Mouse (Mus musculus): ENCODE data around the gene Ncapd3.
A peak's percentile ranks its signal among the peaks of the same experiment; 100 is the strongest.

The Ncapd3 gene

DNA sequence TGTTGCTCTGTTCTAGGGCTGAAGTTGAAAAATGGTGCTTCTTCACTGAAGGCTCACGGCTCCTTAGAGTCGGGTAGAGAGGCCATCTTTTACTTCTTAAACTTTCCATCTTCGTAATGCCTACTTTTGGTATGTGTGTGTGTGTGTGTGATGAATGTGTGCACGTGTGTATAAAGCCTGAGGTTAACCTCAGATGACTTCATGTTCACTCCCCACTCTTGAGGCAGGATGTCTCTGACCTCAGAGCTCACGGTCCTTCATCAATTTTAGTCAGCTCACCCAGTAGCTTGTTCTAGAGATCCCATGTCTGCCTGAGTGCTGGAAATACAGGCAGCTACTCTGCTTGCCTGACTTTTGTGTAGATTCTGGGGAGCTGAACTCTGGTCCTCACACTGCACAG, 13.9 kb downstream of the Ncapd3 start:
- DNase-seq (ENCODE audit: low read depth, low spot score) = no peak

DNA sequence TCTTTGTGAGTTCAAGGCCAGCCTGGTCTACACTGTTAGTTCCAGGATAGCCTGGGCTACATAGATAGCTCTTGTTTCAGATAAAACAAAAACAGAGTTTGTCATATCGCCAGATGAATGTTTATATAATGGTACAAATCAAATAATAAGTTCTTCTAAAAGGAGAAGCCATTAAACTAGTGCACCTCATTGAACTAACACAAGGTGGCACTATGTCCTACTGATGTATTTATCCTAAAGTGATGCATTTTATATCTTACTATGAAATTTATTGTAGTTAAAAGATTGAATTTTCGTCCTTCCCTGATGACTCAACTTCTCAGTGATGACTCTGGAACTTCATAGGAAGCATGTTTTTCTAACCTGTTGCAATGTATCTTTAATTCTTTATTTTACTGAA, 19.5 kb downstream of the Ncapd3 start:
- DNase-seq (ENCODE audit: low read depth, low spot score) = no peak

DNA sequence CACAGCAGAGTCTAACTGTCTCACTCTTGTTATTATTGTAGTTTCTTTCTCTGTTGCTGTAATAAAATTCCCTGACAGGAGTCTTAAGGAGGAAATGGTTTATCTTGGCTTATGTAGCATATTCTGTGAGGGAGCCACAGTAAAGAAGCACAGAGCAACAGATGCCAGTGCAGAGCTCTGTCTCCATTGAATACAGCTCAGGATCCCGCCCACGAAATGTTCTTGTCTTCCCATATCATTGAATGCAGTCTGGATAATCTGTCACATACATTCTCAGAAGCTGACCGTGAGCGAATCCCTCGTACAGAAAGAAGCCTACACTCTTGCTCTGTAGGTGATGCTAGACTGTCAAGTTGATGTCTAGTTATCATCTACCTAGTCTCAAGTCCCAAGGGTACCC, 28.4 kb downstream of the Ncapd3 start:
- DNase-seq (ENCODE audit: low read depth, low spot score) = peak; percentile 68

DNA sequence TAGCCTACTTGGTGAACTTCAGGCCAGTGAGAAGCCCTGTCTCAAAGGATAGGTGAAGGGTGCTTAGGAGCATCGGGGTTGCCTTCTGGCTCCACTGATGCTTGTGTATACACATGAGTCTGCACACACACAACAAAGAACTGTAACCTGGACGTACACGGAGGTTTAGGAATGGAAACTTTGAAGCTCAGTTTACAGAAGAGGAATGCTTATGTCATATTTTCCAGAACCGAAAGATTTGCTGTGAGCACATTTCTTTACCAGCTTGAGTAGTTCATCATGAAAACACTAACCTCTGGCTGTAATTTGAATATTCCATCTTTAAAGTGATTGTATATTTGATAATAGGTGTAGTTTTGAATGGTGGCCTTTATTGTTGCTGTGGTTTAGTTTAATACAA, 40.9 kb downstream of the Ncapd3 start:
- no peak for DNase-seq (ENCODE audit: low read depth, low spot score)

DNA sequence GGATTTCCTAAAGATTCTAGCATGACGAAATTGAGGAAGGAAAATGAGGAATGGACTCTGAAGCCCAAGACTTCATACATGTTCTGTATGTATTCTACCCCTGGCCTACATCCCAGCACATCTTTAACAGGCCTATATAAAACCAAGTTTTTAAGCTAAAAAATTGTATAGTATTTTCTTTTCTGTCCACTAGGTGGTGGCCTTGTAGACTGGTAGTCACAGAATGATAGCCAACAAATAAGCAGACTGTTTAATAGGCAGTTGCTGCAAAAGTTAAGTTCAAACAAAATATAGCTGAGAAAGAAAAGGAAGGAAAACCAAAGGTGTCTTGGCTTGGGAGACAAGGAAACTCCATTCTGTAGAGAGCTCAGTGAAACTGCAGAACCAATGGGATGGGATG, 44.7 kb downstream of the Ncapd3 start:
- DNase-seq (ENCODE audit: low read depth, low spot score) = no peak

DNA sequence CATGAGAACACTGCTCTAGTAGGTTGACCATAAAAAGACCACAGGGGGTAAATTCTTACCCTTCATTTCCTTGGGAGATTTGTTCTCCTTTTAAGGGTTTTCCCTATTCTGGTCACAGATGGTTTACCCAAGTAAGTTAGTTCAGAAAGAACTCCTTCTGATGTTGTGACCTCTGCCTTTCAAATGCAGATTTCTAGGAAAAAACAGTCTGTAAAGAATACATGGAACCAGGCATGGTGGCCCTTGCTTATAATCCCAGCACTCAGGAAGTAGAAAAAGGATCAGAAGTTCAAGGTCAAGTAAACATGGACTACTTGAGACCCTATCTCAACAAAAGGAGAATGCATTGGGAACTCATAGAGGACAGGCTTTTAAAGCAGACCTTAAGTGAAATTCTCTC, 45.8 kb downstream of the Ncapd3 start:
- no peak for DNase-seq (ENCODE audit: low read depth, low spot score)

DNA sequence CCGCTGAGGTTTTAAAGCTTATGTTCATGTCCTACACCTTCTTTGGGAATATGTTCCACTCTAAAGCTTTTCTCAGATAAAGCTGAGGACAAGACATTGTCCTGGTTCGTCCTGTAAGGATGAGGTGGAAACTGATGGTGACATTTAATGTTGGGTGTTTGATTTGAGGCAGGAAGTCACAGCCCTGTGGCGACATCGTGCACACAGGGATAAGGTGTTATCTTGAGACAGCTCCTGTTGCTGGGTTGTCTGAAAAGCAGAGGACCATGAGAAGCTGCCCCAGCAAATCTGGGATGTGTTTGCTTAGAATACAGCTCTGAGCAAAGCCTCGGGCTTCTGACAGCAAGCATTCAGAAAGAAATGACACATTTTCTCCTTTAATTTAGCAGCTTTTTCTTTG, 56.3 kb downstream of the Ncapd3 start:
- no peak for DNase-seq (ENCODE audit: low read depth, low spot score)

DNA sequence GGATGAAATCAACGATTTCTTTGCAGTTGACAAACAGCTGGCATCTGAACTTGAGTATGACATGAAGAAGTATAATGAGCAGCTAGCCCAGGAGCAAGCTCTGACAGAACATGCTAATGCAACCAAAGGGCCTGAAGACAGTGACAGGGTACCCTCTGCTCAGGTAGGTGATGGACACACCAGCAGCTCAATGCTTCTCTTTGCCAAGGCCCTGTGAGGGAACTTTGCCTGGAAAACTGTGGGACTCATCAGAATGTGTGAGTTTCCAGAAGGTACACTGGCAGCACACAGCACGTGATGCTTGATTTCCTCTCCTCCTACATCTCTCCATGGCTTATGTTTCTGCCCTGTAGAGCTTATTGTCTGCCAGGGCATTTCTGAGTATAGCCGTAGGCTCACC, 57.4 kb downstream of the Ncapd3 start:
- no peak for DNase-seq (ENCODE audit: low read depth, low spot score)

DNA sequence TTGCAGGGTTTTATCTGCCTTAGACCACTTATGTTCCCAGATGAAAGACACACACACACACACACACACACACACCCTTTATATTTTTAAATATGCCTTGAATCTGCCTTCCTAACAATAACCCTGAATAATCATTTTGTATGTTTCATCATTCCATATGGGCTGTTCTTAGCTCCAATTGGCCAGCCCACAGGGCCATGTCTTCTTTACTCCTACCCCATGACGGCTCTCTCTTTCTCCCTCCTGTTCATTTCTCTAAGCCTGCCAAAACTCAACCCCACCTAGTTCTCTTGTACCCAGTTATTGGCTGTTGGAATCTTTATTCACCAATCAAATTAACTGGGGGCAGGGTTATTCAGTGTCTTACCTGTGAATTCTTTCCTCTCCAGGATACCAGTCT, 60.2 kb downstream of the Ncapd3 start:
- DNase-seq (ENCODE audit: low read depth, low spot score) = peak; percentile 57

DNA sequence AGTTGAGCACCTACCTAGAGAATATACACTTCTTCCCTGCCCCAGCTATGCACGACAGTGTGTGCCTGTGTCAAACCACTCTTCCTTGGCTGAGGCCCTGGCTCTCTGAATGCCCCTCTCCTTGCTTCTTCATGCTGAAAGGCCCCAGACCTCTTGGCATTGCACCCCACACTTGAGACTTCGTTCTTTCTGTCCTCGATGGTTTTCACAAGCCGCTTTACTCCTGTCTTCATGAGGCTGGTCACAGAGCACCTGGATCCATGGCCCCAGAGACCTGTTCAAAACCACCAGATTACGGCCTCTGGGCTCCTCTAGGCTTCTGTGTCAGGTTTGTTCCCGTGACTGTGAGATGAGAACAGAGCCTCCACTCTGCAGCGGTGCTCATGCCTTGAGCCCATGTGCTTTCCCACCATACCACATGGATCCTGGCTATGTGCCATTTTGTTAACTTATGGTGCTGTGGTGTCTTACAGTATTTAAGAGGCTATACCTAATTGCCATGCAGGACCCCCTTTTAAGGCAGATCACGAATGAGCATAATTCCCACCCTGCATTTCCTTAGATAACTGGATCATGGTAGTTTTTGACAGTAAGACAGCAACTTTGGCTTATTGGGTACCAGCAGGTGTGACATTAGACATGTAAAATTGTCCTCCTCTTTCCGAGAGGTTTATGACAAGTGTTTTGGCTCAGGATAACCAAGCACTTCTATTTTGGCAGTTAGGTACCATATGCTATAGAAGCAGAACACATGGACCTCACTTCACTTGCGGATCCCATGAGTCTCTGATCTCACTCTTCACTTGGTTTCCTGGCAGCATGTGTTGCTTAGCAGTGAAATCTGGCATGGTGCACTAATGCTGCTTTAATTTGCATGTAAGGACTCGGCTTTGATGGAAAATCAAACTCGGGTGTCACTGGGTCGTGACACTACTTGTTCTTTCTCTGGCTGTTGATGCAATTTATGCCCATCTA, 61.1 kb downstream of the Ncapd3 start:
- DNase-seq (ENCODE audit: low read depth, low spot score) = peak; percentile 69

DNA sequence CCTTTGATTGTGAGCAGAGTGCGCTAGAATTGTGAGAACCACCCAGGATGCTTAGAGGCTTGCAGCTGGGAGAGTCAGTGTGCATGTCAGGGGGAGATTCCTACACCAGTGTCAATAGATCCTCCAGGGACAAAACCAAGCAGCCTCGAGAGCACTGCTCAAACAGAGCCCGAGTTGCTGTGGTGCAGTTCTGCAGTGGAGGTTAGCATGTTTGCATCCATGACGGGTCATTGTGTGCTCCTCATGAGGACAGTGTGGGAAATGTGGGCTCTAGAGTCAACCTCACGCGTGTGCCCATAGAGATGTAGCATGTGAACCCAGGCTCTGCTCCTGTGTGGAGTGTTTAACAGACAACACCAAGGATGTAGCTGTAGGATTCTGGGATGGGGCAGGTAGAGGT, 62.9 kb downstream of the Ncapd3 start:
- DNase-seq (ENCODE audit: low read depth, low spot score) = no peak

DNA sequence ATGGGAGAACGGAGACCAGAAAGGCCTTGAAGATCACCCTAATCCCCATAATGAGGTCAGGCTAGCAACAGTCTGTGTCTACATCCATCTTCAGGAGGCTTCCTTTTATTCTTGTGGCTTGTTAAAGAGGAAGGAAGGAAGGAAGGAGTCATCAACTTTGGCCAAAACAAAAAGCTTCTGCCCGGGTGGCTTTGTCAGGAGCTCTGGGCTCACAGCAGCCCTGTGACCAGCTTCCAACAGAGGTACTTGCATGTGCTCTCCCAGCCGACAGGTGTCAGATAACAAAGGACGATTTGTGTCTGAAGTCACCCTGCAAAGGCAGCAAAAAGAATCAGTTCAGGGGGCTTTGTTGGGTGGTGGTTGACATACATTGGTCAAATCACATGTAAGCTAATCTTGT, 68.1 kb downstream of the Ncapd3 start:
- DNase-seq (ENCODE audit: low read depth, low spot score) = no peak

DNA sequence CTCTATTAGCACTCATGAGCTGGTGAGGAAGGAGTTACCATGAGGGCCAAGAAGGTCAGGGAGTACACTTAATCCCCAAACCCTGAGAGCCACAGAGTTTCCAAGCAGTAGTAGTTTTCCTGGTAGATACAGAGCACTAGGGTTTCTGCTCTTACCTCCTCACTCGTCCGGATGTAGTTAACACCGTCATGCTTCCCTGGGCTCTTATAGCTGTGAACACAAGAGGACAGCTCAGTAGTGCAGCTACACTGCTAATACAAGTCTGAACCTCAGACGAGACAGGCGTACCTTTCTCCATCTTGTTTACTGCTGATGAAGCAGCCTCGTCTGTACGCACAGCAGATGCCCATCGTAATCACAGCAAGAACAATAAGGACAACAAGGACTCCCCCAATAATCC, 68.6 kb downstream of the Ncapd3 start:
- DNase-seq (ENCODE audit: low read depth, low spot score) = no peak

DNA sequence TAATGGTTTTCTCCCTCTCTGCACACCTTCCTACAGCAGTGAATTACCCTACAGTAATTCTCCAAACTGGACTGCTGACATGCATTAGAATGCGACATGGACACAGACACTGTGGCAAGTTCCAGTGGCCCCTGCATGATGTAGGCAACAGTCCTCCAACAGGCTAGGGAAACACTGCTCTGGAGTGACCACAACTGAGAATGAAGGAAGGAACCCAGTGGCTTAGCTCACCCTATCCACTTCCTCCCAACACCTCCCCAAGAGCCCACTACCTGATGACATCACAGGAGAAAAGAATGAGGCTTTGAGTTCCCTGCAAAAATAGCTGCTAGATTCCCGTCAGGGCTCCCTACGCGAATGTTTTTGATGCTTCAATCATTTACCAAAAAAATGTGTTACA, 69.5 kb downstream of the Ncapd3 start:
- no peak for DNase-seq (ENCODE audit: low read depth, low spot score)

DNA sequence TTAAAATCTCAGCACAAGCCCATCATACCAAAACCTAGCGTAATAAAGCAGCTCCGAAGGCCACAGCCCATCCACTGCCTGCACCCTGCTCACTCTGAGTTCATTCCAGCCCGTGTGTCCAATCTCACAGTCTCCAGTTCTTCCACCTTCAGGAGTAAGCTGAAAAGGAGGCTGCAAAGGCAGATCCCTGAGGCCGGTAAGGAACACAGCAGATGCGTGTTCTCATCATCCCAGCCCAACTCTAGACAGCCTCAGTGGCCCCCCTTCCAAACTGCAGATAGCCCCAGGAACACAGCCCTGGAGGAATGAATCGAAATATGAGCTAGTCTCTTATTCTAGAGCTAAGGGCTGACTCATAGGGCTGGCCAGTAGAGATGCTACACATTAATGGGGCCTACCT, 71.5 kb downstream of the Ncapd3 start:
- no peak for DNase-seq (ENCODE audit: low read depth, low spot score)

DNA sequence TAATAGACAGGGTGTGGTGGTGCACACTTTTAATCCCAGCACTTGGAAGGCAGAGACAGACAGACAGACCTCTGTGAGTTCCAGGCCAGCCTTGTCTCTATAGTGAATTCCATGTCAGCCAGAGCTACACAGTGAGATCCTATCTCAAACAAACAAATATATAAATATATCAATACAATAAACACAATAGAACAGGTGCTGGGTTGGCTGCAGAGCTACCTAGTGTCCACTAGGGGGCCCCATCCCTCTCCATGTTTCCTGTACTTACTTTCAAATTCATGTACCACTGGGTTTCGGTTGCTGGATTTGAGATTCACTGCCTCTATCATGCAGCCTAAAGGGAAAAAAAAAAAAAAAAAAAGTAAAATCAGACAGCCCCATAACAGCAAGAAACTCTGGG, 76.1 kb downstream of the Ncapd3 start:
- DNase-seq (ENCODE audit: low read depth, low spot score) = peak; percentile 50

DNA sequence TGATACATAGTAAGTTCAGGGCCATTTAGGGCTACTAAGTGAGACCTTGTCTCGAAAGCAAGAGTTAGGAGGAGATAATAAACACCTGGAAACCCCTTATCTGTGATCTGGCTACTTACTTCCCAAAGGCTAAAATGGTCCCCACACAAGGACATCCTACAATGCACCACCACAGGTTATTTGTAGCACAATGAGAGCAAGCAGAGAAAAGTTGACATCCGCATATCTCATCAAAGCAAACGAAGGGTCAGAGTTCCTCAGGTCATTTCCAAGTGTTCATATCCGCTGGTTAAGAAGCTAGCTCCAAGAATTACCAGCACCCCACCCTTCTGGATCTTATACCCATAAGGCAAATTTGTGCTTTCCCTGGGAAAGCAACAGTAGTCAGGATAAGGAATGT, 78.5 kb downstream of the Ncapd3 start:
- no peak for DNase-seq (ENCODE audit: low read depth, low spot score)

DNA sequence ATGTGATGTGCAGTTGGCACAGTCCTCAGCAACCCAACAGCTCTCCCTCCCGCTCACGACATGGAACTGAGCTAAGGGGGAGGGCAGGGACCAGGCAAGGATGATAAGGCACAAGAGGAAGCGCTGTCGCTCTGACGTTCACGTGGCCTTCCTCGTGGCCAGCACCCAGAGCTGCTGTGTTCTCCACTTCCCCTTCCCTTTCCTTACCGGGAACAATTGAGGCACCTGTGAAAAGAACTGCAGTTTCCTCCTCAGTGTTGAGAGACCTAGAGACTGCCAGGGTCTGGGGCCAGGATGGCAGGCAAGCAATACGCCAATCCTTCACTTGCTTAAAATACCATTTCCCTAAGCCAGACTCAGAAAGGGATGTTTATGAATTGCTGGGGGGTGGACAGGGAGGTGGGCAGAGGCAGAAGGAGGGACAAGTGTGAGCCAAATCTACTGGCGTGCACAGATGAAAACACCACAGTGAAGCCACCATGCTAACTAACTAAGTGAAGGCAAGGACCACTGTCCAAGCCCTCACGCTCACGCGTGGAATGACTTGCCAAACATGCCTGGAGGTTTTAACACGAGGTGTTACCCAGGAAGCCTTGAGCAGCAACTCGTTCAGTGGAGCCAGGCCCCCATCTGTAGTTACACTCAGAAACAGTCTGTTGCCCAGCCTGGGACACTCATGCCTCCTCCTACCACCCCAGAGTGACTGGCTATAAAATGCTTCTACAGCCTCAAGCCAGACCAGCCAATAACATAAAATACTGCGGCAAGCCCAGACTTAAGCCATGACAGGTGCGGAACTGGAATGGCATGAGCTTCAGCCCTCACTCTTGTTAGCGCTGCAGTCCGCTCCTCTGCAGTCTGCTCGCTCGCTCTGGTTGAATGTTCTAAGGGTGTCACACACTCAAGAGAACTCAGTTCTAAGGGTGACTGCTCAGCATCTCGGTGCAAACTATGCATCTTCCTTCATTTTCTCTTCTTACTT, 79.8 kb downstream of the Ncapd3 start:
- peak; percentile 74 for DNase-seq (ENCODE audit: low read depth, low spot score)

DNA sequence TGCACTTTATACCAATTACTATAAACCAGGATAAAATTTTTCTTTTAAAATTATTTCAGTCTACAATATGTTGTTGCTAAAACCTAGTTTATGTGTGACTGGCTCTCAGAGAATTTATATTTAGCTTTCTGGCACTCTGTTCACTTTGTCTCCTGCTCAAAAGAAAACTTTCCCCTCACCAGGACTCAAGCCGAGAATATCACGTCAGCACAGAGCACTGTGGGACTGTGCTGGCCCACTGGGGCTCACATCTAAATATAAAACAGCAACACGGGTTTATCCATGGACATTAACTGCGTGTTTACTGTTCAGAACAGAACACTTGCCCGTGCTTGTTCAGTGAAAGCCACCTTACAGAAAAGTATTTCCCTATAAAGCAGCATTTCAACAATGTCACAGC, 80.7 kb downstream of the Ncapd3 start:
- peak; percentile 75 for DNase-seq (ENCODE audit: low read depth, low spot score)

DNA sequence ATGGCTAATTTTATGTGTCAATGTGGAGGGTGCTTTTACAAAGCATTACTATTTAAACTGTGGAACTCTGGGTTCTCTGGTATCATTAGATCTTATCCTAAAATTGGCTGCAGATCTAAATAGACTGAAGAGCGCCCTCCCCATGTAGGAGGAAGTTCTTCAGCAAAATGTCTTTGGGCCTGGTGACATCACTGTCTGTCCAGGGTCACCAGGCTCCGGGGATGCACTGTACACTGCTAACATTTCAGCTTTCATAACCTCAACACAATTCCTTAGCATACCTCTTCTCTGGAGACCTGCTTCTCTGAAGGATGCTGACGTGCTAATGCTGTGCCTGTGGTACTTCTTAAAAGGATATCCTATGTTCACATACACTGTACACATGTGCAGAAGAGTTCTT, 81.8 kb downstream of the Ncapd3 start:
- DNase-seq (ENCODE audit: low read depth, low spot score) = no peak

DNA sequence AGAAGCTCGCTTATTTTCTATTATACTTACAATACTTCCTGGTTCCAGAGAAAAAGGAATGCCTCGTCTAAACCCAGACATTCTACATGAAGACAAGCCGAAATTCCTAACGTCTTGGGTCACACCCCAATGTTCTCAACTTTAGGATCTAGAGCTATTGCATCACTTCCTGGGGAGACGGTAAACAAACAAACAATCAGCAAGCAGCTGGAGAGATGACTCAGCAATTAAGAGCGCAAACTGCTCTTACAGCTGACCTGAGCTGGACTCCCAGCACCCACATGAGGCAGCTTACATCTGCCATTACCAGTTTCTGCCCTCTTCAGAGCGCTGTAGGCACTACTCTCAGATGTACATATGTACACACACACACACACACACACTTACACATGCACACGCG, 91.3 kb downstream of the Ncapd3 start:
- DNase-seq (ENCODE audit: low read depth, low spot score) = no peak

DNA sequence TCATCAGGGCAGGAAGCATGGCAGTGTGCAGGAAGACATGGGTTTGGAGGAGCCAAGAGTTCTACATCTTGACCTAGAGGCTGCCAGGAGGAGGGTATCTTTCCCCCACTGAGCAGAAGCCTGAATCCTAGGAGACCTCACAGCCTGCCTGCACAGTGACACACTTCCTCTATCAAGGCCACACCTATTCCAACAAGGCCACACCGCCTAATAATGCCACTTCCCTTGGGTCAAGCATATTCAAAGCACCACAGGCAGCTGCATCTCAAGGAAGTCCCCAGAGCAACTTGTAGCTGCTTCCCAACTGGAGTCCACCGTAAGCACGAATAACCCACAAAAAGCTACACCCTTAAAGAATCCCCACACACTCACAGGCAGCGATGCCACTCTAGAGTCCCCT, 92.1 kb downstream of the Ncapd3 start:
- DNase-seq (ENCODE audit: low read depth, low spot score) = no peak

DNA sequence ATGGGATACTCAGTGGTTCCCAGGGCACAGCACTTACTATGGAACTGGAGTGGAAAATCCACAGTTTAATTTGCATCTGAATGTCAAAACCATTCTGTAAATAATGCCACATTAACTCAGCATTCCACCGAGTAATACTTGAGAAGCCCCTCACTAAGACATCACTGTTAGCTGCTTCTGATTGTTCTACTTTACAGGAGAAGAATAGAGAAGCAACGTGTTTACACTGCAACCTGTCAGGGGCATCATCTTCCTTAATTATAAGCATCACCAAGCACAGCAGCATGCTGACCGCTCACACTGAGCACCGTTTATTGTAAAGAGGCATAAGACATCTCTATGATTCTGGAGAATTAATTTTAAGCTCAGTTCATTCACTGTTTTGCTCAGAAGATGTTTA, 93.0 kb downstream of the Ncapd3 start:
- no peak for DNase-seq (ENCODE audit: low read depth, low spot score)
